Mouse (Mus musculus) yolk sac, embryonic 10.5 days (tissue): ENCODE measurements at regions not wholly inside any gene's neighbourhood (a gene's known extent, or its start where the extent isn't known, plus 50 kb on each side); places are given as distances from the start of the nearest gene placed in this dataset.

Experiments used
- DNase-seq: peaks from one replicate; pipeline ENCODE4 v3.0.0-alpha.2; 2017; ENCODE audit warnings: low spot score

GRCm38 (mm10) chr5:111789904-111790303, 56.2 kb downstream of the Gm26897 start:
- no peak for DNase-seq

DNA sequence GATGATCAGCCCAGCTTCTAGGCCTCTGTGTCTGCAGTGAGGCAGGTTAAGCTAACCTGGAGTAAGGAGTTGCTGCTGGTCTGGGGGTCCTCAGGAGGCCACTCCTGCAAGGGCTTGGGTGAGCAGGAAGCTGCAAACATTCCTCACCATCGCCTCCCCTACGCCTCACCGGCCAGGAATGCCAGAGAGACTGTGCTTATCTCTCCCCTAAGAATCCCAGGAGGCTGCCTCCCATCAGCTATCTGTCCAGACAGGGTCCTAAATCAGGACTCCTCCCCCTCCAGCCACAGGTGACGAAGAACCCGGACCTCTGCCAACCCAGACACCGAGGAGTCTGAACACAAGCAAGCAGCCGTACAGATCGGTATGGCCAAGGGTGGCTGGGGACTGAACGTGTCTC, 56.8 kb downstream of the Gm26897 start:
- DNase-seq = peak; percentile 63

DNA sequence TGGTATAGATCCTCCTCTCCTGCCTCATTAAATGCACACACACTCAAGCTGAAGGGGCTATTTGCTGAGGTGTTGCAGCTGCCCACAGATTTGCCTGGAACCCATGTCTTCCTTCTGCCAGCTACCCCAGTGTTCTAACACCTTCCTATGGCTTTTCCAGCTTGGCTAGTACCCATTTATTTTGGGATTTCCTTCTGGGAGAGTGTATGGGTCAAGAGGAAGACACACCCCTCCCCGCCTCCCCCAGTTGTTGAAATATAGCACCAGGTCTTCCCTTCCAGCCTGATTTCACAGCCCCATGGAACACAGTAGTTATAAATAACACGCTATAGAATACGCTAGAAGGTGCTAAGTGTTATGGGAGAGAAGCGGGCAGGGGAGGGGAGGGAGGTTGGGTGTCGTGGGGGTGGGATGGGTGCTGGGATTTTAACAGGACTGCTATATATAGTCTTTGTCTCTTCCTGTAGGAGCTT, 57.4 kb downstream of the Gm26897 start:
- DNase-seq = no peak

- no peak for DNase-seq
These were observed 59.0 kb downstream of the Gm26897 start for GRCm38 (mm10) chr5:111792746-111793145.

DNA sequence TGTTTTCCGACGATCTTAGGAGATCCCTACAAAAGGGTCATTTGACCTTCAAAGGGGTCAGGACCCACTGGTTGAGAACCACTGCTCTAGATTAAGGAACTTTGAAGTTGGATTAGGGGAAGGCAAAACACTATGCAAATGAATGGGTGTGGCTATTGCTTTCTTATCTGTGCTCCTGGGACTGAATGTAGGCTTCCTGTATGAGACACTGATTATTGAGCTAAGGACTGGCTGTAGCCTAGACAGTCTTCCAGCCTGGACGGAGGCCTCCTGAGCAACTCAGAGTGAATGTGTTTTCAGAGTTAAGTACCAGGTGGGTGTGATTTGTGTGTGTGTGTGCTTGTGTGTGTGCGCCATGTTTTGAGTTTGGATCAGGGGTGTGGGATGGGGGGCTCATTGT, 59.5 kb downstream of the Gm26897 start:
- no peak for DNase-seq

- no peak for DNase-seq
These were observed 63.2 kb downstream of the Gm26897 start for GRCm38 (mm10) chr5:111796889-111797288.

DNA sequence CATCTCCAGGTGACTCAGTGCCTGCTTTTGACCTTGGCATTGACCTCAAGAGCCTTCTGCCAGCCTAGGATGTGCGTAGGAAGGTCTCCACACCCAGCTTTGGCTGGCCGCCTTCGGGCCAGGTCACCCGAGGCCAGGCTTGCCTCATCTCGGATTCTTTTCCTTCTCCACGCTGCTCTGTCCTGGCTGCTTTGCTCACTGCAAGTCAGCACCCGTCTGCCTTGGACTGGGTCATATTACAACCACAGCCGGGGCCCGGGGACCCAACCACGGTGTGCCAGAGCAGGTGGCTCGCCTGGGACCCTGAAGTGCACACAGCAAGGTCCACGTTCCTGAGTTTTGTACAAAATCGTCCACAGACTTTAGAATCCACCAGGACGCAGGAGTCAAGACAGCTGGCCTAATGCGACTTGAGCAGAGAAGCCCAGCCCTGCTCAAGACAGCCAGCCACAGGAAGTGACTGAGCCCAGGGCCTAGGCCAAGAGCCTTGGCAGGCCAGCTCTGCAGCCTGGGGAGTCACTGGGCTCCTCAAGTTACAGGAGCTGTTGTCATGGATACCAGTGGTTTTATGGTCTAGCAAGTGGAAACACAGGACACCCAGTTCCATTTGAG, 66.1 kb downstream of the Gm26897 start:
- DNase-seq = peak; percentile 56

DNA sequence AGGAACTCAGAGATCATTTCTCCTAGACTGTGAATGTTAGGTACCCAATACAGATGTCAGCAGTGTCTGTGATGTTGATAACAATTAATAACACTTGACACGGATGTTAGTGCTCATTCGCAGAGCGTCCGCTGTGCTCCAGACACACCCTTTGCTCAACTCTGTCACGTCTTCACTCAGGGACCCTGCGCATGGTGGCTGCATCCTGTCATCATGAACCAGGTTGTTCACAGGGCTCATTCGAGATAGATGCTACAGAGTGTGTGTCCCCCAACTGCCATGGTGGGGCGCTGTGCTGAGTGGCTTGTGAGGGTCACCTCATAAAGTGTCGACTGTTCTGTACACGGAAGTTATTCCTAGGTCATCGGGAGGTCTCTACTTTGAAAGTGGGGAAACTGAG, 66.8 kb downstream of the Gm26897 start:
- DNase-seq = no peak

GRCm38 (mm10) chr5:111801051-111801450, 67.3 kb downstream of the Gm26897 start:
- DNase-seq = no peak

DNA sequence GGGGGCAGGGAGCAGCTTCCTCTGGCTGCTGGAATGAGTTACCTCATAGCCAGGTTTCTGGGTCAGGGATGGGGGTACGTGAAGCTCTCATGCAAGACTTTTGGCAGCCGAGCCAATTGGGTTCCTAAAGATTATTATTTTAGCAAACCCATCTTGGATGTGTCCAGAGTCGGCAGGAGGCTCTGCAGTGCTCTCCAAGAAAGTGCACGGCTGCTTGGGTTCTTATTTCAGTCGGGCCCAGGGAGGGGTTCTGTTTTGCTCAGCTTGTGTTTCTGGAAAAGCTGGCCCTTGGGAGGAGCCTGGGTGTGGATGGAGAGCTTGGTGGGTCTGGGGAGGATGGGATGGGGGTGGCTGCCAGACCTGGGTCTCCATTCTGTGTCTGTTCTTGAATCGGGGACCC, 70.8 kb downstream of the Gm26897 start:
- no peak for DNase-seq

DNA sequence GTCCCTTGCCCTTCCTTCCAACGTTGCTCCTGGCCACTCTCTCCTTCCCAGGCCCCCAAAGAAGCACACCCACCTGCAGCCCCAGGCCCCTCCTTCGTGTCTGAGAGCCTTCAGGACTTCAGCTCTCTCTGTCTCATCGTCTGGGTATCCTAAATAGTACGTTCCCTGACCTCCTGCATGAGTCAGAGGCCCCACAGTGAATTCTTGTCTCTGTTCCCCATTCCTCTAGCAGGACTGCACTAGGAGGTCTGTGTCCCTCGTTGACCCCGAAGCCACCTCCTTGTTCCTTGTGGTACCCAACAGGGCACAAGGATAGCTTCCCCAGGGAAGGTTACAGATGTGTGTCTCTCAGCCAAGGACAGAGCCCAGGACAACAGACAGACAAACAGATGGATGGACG, 71.4 kb downstream of the Gm26897 start:
- DNase-seq = no peak

DNA sequence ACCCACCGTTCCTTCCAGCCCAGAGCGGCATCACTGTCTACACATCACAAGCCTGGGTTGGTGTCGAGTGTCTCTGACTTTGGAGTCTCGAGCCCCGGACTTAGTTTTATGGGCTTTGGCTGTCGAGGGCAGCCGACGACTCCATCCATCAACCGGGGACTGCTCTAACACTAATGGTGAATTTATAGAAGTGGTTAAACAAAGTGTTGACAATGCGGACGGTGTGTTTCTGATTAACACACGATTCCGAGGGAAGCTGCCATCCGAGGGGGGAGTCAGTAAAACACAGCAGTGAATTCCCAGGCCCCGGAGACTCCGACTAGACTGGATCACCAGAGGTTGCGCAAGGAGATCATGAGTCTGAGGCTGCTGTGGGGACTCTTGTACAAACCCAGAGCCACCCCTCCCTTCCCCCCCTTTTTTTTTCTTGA, 72.1 kb downstream of the Gm26897 start:
- no peak for DNase-seq

DNA sequence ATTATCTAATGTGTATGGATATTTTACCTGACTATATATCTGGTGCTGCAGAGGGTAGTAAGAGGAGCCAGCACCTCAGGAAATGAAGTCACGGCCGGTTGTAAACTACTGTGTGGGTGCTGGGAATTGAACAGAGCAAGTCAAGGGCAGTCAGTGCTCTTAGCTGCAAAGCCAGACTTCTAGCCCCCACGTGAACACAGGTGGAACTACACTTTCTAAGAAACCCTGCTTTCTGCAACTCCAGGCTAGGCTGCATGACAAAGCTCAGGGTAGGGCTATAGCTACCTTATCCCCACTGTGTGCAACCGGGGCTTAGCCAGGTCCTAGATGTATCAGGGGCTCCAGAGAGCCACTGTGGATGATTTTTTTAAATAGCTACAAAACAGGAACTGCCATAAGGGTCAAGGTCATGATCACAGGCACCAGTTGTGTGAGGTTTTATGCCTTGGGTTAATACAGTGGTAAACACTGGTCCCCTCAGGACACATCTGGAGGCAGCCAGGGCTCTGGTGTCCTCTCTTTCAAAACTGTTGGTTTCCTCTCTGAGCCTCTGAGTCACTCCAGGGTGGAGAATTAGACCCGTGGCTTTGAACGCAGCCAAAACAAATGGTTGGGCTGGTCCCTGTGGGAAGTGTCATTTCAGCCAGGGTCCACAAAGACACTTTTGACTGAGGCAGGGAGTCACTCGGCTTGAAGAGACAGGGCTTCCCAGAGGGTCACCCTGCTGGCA, 76.5 kb downstream of the Gm26897 start:
- no peak for DNase-seq

DNA sequence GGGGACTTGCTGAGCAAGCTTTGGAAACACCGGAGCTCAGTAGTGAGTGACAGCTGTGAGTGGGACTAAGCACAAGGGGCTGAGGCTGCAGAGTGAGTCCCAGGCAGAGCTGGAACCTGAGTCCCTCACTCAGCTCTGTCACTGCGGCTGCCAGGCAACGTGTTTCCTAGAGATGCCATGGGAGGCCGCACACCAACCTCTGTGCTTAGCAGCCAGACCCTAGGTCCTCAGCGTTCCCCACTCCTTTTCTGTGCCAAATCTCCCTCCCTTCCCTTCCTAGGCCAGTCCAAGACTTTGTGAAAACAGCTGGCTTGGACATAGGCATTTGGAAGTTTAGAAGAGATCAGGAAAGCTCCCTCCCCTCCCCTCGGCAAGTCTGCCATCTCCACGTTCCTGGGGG, 78.9 kb downstream of the Gm26897 start:
- no peak for DNase-seq

DNA sequence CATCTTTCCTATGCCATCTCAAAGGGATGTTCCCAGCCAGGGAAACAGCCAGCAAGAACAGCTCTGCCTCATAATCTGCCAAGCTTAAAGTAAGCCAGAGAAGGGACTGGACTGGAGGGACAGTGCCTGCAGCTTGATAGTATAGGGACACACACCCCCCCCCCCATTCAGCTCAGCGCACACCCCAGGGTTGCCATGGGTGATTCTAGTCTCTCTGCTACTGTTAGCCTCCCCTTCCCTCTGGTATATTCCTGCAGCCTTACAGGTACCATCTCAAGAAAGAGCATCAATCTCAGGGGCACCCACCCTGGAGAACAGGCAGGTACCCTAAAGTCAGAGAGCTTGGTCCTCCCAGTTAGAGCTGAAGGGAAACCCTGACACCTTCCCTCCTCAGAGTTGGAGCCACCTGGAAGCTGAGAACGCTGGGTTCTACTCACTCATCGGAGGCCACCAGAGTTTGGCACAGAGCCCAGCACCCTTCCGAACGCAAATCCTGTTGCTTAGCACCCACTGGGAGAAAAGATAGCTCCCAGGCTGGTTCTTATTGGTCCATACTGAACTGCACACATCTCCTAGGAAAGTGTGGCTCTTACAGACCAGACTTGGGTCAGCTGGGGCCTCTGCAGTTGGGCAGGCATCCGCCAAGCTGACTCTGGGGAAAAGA, 79.5 kb downstream of the Gm26897 start:
- DNase-seq = no peak

DNA sequence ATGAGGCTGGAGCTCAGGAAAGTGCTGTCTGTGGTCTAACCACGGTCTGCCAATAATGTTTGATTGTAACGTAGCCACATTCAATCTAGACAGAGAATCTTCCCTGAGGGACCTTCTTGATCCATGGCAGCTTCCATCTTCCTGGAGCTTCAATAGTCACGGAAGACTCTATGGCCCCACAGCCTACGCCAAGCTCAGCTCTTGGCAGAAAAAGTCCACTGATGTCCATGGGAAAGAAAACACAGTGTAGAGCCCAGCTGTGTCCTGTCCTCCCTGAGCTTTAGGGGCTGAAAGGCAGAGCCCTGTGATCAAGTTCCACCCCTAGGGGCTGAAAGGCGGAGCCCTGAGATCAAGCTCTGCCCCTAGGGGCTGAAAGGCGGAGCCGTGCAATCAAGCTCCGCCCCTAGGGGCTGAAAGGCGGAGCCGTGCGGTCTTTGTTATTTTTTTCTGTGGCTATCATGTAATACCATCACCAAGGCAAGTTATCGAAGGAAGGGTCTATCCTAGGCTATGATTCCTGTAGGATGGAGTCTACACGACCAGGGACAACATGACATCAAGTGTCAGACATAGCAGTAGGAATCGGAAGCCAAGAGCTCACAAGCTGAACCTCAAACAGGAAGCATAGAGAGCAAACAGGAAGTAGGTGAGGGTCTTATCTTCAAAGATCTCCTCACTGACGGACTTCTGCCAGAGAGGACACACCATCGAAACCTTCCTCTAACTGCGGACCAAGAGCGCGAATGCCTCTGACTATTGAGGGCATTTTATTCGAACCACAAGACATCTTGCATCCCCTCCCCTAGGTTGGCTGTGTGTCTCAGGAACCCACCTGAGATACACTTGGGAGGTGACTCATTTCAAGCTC, 81.4 kb downstream of the Gm26897 start:
- DNase-seq = no peak

- DNase-seq = no peak
These were observed 87.2 kb downstream of the Gm26897 start for GRCm38 (mm10) chr5:111820963-111821362.

GRCm38 (mm10) chr5:111822882-111823281, 89.2 kb downstream of the Gm26897 start:
- no peak for DNase-seq

DNA sequence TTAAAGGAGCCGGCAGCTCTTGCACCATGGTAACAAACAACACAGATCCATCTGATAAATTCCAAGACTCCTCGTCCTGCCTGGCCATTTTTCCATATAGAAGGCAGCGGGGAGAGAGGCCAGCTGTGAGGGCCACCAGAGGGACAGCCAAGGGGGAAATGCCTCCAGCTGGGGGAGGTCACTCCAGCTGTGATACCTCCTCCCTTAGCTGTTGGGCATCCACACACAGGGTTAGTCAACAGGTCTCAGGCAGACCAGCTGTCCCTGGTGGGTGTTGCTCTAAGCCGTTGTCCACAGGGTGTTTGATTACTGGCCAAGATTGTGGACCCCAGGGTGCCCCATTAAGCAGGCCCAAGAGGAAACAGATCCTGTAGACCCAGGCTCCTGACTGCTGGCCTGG, 89.7 kb downstream of the Gm26897 start:
- DNase-seq = no peak

- no peak for DNase-seq
These were observed 90.1 kb downstream of the Gm26897 start for GRCm38 (mm10) chr5:111823842-111824241.

GRCm38 (mm10) chr5:111824600-111825130, 90.9 kb downstream of the Gm26897 start:
- DNase-seq = no peak

DNA sequence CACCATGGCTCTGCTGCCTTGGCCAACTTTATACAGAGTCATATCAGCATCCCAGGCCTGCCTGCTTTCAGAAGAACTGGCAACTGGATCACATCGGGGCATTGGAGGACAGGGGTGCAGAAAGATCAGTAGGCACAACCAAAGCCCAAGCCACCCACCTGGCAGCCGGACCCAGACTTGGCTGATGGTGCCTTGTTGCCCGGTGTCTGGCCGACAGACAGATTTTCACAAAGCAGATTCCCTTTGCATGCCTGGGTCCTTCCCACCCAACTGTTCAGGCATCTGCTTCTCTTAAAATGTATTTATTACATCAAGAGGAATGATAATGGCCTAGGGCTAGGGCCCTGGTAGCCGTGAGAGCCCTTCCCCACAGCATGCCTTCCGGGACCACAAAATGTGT, 96.2 kb downstream of the Gm26897 start:
- no peak for DNase-seq
